Mouse (Mus musculus) brain, embryonic 14.5 days (tissue): ENCODE data around the gene Clcf1.

Experiments
- CTCF ChIP-seq: fragments of 200-500 bp; IDR thresholded peaks from 2 replicates; pipeline ENCODE4 v1.5.1; 2012; ENCODE audit warnings: inconsistent platforms, mild to moderate bottlenecking, moderate library complexity, borderline replicate concordance; ENCODE audit not compliant: insufficient read depth, insufficient read length; ENCODE audit errors: extremely low read depth
- POLR2A ChIP-seq: fragments of 200-500 bp; IDR thresholded peaks from 2 replicates; pipeline ENCODE4 v1.6.1; 2012; ENCODE audit warnings: mild to moderate bottlenecking, inconsistent platforms, borderline replicate concordance; ENCODE audit not compliant: poor library complexity, insufficient read depth, insufficient read length, severe bottlenecking; ENCODE audit errors: extremely low read depth

GRCm38 (mm10) chr19:4193129-4193528 is 20.9 kb upstream of the Clcf1 start:
- TF ChIP-seq CTCF (no peak), POLR2A (no peak)
